Mouse (Mus musculus): ENCODE measurements around the gene Vmn1r173. TPM values are rescaled to one million over a fixed set of nuclear protein-coding genes. Genes with fewer than 3 reads are reported as not detected.

Vmn1r173 gene
- polyA plus RNA-seq (2017; shearing (Covaris generic)) = not detected

DNA sequence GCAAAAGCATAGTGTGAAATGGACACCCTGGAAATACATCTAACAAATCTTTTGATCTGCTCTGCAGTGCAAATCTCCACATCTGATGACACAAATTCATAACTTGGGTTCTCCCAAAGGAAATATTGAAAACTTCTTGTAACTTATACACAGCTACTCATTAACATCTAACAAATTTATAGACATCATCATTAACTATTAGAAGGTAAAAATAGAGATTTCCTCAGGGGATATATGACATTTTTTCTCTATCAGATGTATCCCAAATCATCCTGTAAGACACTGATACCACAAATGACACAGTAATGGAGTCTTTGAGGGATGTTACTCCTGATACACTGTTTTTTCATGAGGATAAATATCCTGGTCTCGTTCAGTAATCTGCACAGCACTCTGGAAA, at the start of gene Vmn1r173:
TSS of gene Vmn1r173 (plus strand) at position 301 of the 400 bp plus-strand sequence.

DNA sequence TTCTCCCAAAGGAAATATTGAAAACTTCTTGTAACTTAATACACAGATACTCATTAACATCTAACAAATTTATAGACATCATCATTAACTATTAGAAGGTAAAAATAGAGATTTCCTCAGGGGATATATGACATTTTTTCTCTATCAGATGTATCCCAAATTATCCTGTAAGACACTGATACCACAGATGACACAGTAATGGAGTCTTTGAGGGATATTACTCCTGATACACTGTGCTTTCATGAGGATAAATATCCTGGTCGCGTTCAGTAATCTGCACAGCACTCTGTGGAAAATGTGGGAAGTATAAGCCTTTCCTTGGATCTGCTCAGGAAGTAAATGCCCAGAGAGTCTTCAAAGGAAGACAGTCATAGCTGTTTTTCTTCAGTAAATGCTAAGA, 42.5 kb upstream of the Vmn1r173 start, which contains the start of gene Vmn1r172:
TSS of gene Vmn1r172 (plus strand) at position 301 of the 400 bp plus-strand sequence.

DNA sequence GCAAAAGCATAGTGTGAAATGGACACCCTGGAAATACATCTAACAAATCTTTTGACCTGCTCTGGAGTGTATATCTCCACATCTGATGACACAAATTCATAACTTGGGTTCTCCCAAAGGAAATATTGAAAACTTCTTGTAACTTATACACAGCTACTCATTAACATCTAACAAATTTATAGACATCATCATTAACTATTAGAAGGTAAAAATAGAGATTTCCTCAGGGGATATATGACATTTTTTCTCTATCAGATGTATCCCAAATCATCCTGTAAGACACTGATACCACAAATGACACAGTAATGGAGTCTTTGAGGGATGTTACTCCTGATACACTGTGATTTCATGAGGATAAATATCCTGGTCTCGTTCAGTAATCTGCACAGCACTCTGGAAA, 51.5 kb downstream of the Vmn1r173 start, which contains the start of gene Vmn1r174:
TSS of gene Vmn1r174 (plus strand) at position 301 of the 400 bp plus-strand sequence.

Other genes with a start within 250 kb of the Vmn1r173 start
- gene Vmn1r167, start 193.5 kb upstream of the Vmn1r173 start, polyA plus RNA-seq (2017; shearing (Covaris generic)) = not detected
- gene Vmn1r168, start 161.0 kb upstream of the Vmn1r173 start, polyA plus RNA-seq (2017; shearing (Covaris generic)) = 0.07 TPM
- not detected for gene Vmn1r169, start 125.2 kb upstream of the Vmn1r173 start, polyA plus RNA-seq (2017; shearing (Covaris generic))
- gene Vmn1r170, start 94.5 kb upstream of the Vmn1r173 start, polyA plus RNA-seq (2017; shearing (Covaris generic)) = not detected
- not detected for gene Vmn1r171, start 70.0 kb upstream of the Vmn1r173 start, polyA plus RNA-seq (2017; shearing (Covaris generic))
- gene Vmn1r172, start 42.4 kb upstream of the Vmn1r173 start, polyA plus RNA-seq (2017; shearing (Covaris generic)) = not detected
- gene Vmn1r174, start 51.6 kb downstream of the Vmn1r173 start, polyA plus RNA-seq (2017; shearing (Covaris generic)) = 0.05 TPM
- not detected for gene Vmn1r175, start 109.9 kb downstream of the Vmn1r173 start, polyA plus RNA-seq (2017; shearing (Covaris generic))
- gene Vmn1r176, start 136.7 kb downstream of the Vmn1r173 start, polyA plus RNA-seq (2017; shearing (Covaris generic)) = not detected
- not detected for gene Vmn1r177, start 165.7 kb downstream of the Vmn1r173 start, polyA plus RNA-seq (2017; shearing (Covaris generic))
- gene Vmn1r178, start 191.3 kb downstream of the Vmn1r173 start, polyA plus RNA-seq (2017; shearing (Covaris generic)) = 0.17 TPM
- 0.11 TPM for gene Vmn1r179, start 226.3 kb downstream of the Vmn1r173 start, polyA plus RNA-seq (2017; shearing (Covaris generic))
- gene Vmn1r180, start 249.9 kb downstream of the Vmn1r173 start, polyA plus RNA-seq (2017; shearing (Covaris generic)) = not detected

All from naive thymus-derived CD4-positive, alpha-beta T cell, adult 5 months (primary cell).